Mouse (Mus musculus) forebrain, embryonic 12.5 days (tissue): ENCODE results near the gene Gys1. TPM values are rescaled to one million over a fixed set of nuclear protein-coding genes. Genes with fewer than 3 reads are reported as not detected.
"Not testable (repeated sequence)": the region's sequence is repeated elsewhere in the genome, so short reads cannot be mapped to it uniquely, and the experiment has no call there.

Source experiments
- ATAC-seq: fragments of 200-750 bp; cut with Nextera tagmentation; 2 replicates; pipeline ENCODE4 v1.8.0; 2017; ENCODE audit warnings: moderate TSS enrichment; ENCODE audit not compliant: low FRiP score
- H3K27ac ChIP-seq: fragments of 300-500 bp; sonication (generic); 2 replicates; pipeline ENCODE4 v1.5.1; 2016; ENCODE audit warnings: mild to moderate bottlenecking
- H3K27me3 ChIP-seq: fragments of 300-500 bp; sonication (generic); 2 replicates; pipeline ENCODE4 v1.6.1; 2016; ENCODE audit warnings: mild to moderate bottlenecking
- H3K36me3 ChIP-seq: fragments of 300-500 bp; sonication (generic); replicated peaks from 2 replicates; pipeline ENCODE4 v1.6.1; 2016; ENCODE audit warnings: mild to moderate bottlenecking
- H3K4me1 ChIP-seq: fragments of 300-500 bp; sonication (generic); 2 replicates; pipeline ENCODE4 v1.6.1; 2016
- H3K4me2 ChIP-seq: fragments of 300-500 bp; sonication (generic); 2 replicates; pipeline ENCODE4 v1.6.1; 2016; ENCODE audit warnings: mild to moderate bottlenecking, moderate library complexity
- H3K4me3 ChIP-seq: fragments of 300-500 bp; sonication (generic); replicated peaks from 2 replicates; pipeline ENCODE4 v1.5.1; 2016; ENCODE audit warnings: mild to moderate bottlenecking
- H3K9ac ChIP-seq: fragments of 300-500 bp; sonication (generic); 2 replicates; pipeline ENCODE4 v1.6.1; 2016; ENCODE audit warnings: mild to moderate bottlenecking
- H3K9me3 ChIP-seq: fragments of 300-500 bp; sonication (generic); 2 replicates; pipeline ENCODE4 v1.6.1; 2016
- WGBS: fragments of 180-500 bp; shearing (Covaris S2); methylation state at CpG from one replicate; pipeline ENCODE4 v1.1.7; 2016; 5-methylcytosine and 5-hydroxymethylcytosine counted together
- polyA plus RNA-seq: library from polyadenylated mRNA; unstranded; fragments of >200 nt; fragmentation: Nextera tagmentation; extraction: Ambion mirVana; gene quantifications from 2 replicates; pipeline ENCODE4 v1.2.1, GENCODE M21; 2016

Gys1 gene
- polyA plus RNA-seq, 1 experiment from 2014 or later = 28.7 TPM

GRCm38 (mm10) chr7:45451344-45451982 is 16.8 kb downstream of the Gys1 start:
- Histone ChIP-seq H3K4me3 (0 out of 2 replicates have a peak overlapping the region, but pooled peaks have one; percentile 10), H3K9ac (no peak overlapping the region)

GRCm38 (mm10) chr7:45454971-45455370 is 20.3 kb downstream of the Gys1 start:
- Histone ChIP-seq H3K9me3 (no peaks in the 10 kb centered on the region), H3K36me3 (peaks cover 47% of the 10 kb centered on the region), H3K9ac (peak overlapping the region; percentile 21; the same call in 1 of the 2 replicates), H3K4me1 (peaks cover 27% of the 10 kb centered on the region), H3K27me3 (no peaks in the 10 kb centered on the region), H3K27ac (no peak overlapping the region), H3K4me2 (no peak overlapping the region), H3K4me3 (no peak overlapping the region)
- no peak for ATAC-seq
- WGBS = 93% methylated on average over 15 of the region's 15 CpGs

More at GRCm38 (mm10) chr7:45451344-45451982, 16.8 kb downstream of the Gys1 start:
- peaks cover 42% of the 10 kb centered on the region for H3K36me3 ChIP-seq
- ATAC-seq = peak; percentile 81
- H3K9me3 ChIP-seq = no peaks in the 10 kb centered on the region
- no peaks in the 10 kb centered on the region for H3K27me3 ChIP-seq
- 0 out of 2 replicates have a peak overlapping the region, but pooled peaks have one; percentile 13 for H3K27ac ChIP-seq
- peaks cover 7% of the 10 kb centered on the region; the same call in 1 of the 2 replicates for H3K4me1 ChIP-seq
- 52% methylated on average over 23 of the region's 23 CpGs for WGBS
- H3K4me2 ChIP-seq = no peak overlapping the region

- peaks cover 47% of the 10 kb centered on the region for H3K36me3 ChIP-seq
- no peaks in the 10 kb centered on the region for H3K27me3 ChIP-seq
- 0 out of 2 replicates have a peak overlapping the region, but pooled peaks have one; percentile 87 for H3K9ac ChIP-seq
- WGBS = 80% methylated on average over 13 of the region's 13 CpGs
- H3K4me3 ChIP-seq = no peak overlapping the region
- H3K27ac ChIP-seq = peak overlapping the region; percentile 65; the same call in 1 of the 2 replicates
- H3K4me1 ChIP-seq = peaks cover 39% of the 10 kb centered on the region
- H3K4me2 ChIP-seq = no peak overlapping the region
- no peaks in the 10 kb centered on the region for H3K9me3 ChIP-seq
- no peak for ATAC-seq
Observed at GRCm38 (mm10) chr7:45455932-45456696, 21.5 kb downstream of the Gys1 start.

- ATAC-seq = no peak
- Histone ChIP-seq H3K4me3 (peak overlapping the region; percentile 82), H3K4me1 (peaks cover 37% of the 10 kb centered on the region), H3K36me3 (peaks cover 49% of the 10 kb centered on the region), H3K27ac (peak overlapping the region; percentile 65), H3K27me3 (no peaks in the 10 kb centered on the region), H3K9ac (peak overlapping the region; percentile 87; the same call in 1 of the 2 replicates), H3K4me2 (peak overlapping the region; percentile 65), H3K9me3 (no peaks in the 10 kb centered on the region)
- WGBS = 66% methylated on average over 9 of the region's 9 CpGs
Observed at GRCm38 (mm10) chr7:45456721-45457203, 22.1 kb downstream of the Gys1 start.

- H3K36me3 ChIP-seq = peaks cover 49% of the 10 kb centered on the region
- no peaks in the 10 kb centered on the region for H3K9me3 ChIP-seq
- ATAC-seq = no peak
- peak overlapping the region; percentile 65 for H3K27ac ChIP-seq
- no peaks in the 10 kb centered on the region for H3K27me3 ChIP-seq
- peak overlapping the region; percentile 65 for H3K4me2 ChIP-seq
- H3K9ac ChIP-seq = peak overlapping the region; percentile 87
- peaks cover 37% of the 10 kb centered on the region for H3K4me1 ChIP-seq
- H3K4me3 ChIP-seq = peak overlapping the region; percentile 82
- WGBS = 76% methylated on average over 10 of the region's 10 CpGs
Observed at GRCm38 (mm10) chr7:45457204-45458060, 22.8 kb downstream of the Gys1 start.

GRCm38 (mm10) chr7:45458748-45459563 is 24.3 kb downstream of the Gys1 start:
- WGBS = under 1% methylated on average over 43 of the region's 43 CpGs
- Histone ChIP-seq H3K4me3 (peak overlapping the region; percentile 82), H3K9ac (peak overlapping the region; percentile 87), H3K9me3 (no peaks in the 10 kb centered on the region), H3K27ac (peak overlapping the region; percentile 95), H3K36me3 (peaks cover 64% of the 10 kb centered on the region), H3K27me3 (no peaks in the 10 kb centered on the region), H3K4me2 (peak overlapping the region; percentile 65), H3K4me1 (peaks cover 37% of the 10 kb centered on the region)
- peak; percentile 77 for ATAC-seq

GRCm38 (mm10) chr7:45459564-45460140 is 25.0 kb downstream of the Gys1 start, which contains the start of gene Ftl1:
TSS of gene Ftl1 (minus strand) at chr7:45459884.
- H3K9me3 ChIP-seq, H3K27me3 ChIP-seq: not testable (repeated sequence)
- Histone ChIP-seq H3K4me1 (peaks cover 37% of the 10 kb centered on the region), H3K9ac (peak within 1 kb of the TSS; percentile 87), H3K4me3 (peak within 1 kb of the TSS; percentile 82), H3K4me2 (peak within 1 kb of the TSS; percentile 65), H3K36me3 (peaks cover 62% of the 10 kb centered on the region), H3K27ac (peak within 1 kb of the TSS; percentile 95)
- ATAC-seq = peak; percentile 97
- WGBS = 0% methylated on average over 34 of the region's 37 CpGs

- Histone ChIP-seq H3K27me3 (no peaks in the 10 kb centered on the region), H3K9me3 (no peaks in the 10 kb centered on the region), H3K4me1 (peaks cover 44% of the 10 kb centered on the region), H3K27ac (peak overlapping the region; percentile 95), H3K4me2 (peak overlapping the region; percentile 53), H3K4me3 (peak overlapping the region; percentile 82), H3K36me3 (peaks cover 61% of the 10 kb centered on the region), H3K9ac (peak overlapping the region; percentile 36; the same call in 1 of the 2 replicates)
- 77% methylated on average over 7 of the region's 7 CpGs for WGBS
- 0 out of 2 replicates have a peak, but pooled peaks have one; percentile 1 for ATAC-seq
Observed at GRCm38 (mm10) chr7:45460377-45460776, 25.7 kb downstream of the Gys1 start.

- Histone ChIP-seq H3K9ac (no peak overlapping the region), H3K4me3 (0 out of 2 replicates have a peak overlapping the region, but pooled peaks have one; percentile 4), H3K4me2 (no peak overlapping the region; the same call in 1 of the 2 replicates)
Observed at GRCm38 (mm10) chr7:45460860-45461314, 26.2 kb downstream of the Gys1 start.

GRCm38 (mm10) chr7:45461326-45461725 is 26.7 kb downstream of the Gys1 start:
- H3K27ac ChIP-seq = peak overlapping the region; percentile 95
- H3K4me2 ChIP-seq = no peak overlapping the region
- H3K36me3 ChIP-seq = peaks cover 55% of the 10 kb centered on the region
- H3K4me1 ChIP-seq = peaks cover 49% of the 10 kb centered on the region
- 79% methylated on average over 4 of the region's 5 CpGs for WGBS
- ATAC-seq = no peak
- H3K9me3 ChIP-seq = no peaks in the 10 kb centered on the region
- H3K27me3 ChIP-seq = no peaks in the 10 kb centered on the region
- no peak overlapping the region for H3K9ac ChIP-seq
- no peak overlapping the region for H3K4me3 ChIP-seq

More at GRCm38 (mm10) chr7:45460860-45461314, 26.2 kb downstream of the Gys1 start:
- H3K27ac ChIP-seq = peak overlapping the region; percentile 95
- H3K9me3 ChIP-seq = no peaks in the 10 kb centered on the region
- peaks cover 60% of the 10 kb centered on the region for H3K36me3 ChIP-seq
- WGBS = 53% methylated on average over 13 of the region's 13 CpGs
- no peaks in the 10 kb centered on the region for H3K27me3 ChIP-seq
- peaks cover 49% of the 10 kb centered on the region for H3K4me1 ChIP-seq
- no peak for ATAC-seq
